Mouse (Mus musculus) heart, adult 2 months (tissue): ENCODE measurements around the gene Drd1. TPM values are rescaled to one million over a fixed set of nuclear protein-coding genes. Genes with fewer than 3 reads are reported as not detected.

Experiments
- DNase-seq, 2 experiments: peaks; one replicate each; pipeline ENCODE4 v3.0.0; 2021
- H3K27ac ChIP-seq: fragments of 200-600 bp; 2 replicates; pipeline ENCODE4 v1.8.1; 2022
- H3K27me3 ChIP-seq: fragments of 200-500 bp; 2 replicates; pipeline ENCODE4 v1.6.1; 2012; ENCODE audit warnings: mild to moderate bottlenecking, low read length, inconsistent platforms, mixed read lengths; ENCODE audit not compliant: control insufficient read depth, insufficient read depth
- H3K36me3 ChIP-seq: fragments of 200-500 bp; 2 replicates; pipeline ENCODE4 v1.6.1; 2012; ENCODE audit warnings: low read length, inconsistent platforms; ENCODE audit not compliant: control insufficient read depth, insufficient read depth
- H3K4me1 ChIP-seq: fragments of 200-500 bp; 2 replicates; pipeline ENCODE4 v1.6.1; 2011; ENCODE audit warnings: low read length; ENCODE audit not compliant: control insufficient read depth, insufficient read depth
- H3K4me3 ChIP-seq: fragments of 200-600 bp; 2 replicates; pipeline ENCODE4 v1.8.1; 2022
- H3K79me2 ChIP-seq: fragments of 200-500 bp; replicated peaks from 2 replicates; pipeline ENCODE4 v1.6.1; 2012; ENCODE audit warnings: mild to moderate bottlenecking, inconsistent platforms, low read length, moderate library complexity, mixed read lengths; ENCODE audit not compliant: control insufficient read depth, insufficient read depth
- H3K9ac ChIP-seq: fragments of 200-500 bp; 2 replicates; pipeline ENCODE4 v1.6.1; 2012; ENCODE audit warnings: low read depth, mild to moderate bottlenecking, control low read depth, inconsistent platforms, low read length, mixed read lengths
- CTCF ChIP-seq: fragments of 200-600 bp; IDR thresholded peaks from 2 replicates; pipeline ENCODE4 v1.8.1; 2022; ENCODE audit warnings: antibody characterized with exemption, mild to moderate bottlenecking, moderate library complexity
- EP300 ChIP-seq: fragments of 200-500 bp; IDR thresholded peaks from 2 replicates; pipeline ENCODE4 v1.6.1; 2011; ENCODE audit warnings: low read depth, low read length, control low read depth; ENCODE audit not compliant: insufficient read depth
- POLR2A ChIP-seq: fragments of 200-500 bp; IDR thresholded peaks from 2 replicates; pipeline ENCODE4 v1.6.1; 2011; ENCODE audit warnings: mild to moderate bottlenecking, low read depth, low read length, control low read depth; ENCODE audit not compliant: insufficient read depth
- WGBS: fragments of 180-500 bp; shearing (Covaris S2); methylation state at CpG from one replicate; pipeline ENCODE4 v1.1.7; 2018; 5-methylcytosine and 5-hydroxymethylcytosine counted together
- intact Hi-C: fragments of 180-260 bp; cut with DNase I; formaldehyde crosslinking; loops from one replicate; pipeline ENCODE4 v1.15.1; 2025
- long read RNA-seq: library from polyadenylated mRNA; stranded (forward); transcript quantifications from one replicate; pipeline ENCODE4 v2.0.0, GENCODE M21; 2021
- polyA plus RNA-seq: library from polyadenylated mRNA; depleted of rRNA; stranded (reverse); fragments of >200 nt; gene quantifications from 2 replicates; pipeline ENCODE4 v1.2.3, GENCODE M21; 2012; rRNA removed
- total RNA-seq, 2 experiments: library from RNA; stranded (reverse); gene quantifications; 2 replicates each; pipeline ENCODE4 v1.2.3; 2021

Drd1 gene
- total RNA-seq (under 1 TPM; 0.05 to 0.30 TPM), polyA plus RNA-seq (0.12 and 0.27 TPM in 2 replicates)
- long read RNA-seq, partial matches to known transcripts: 0 of 1 reads
- long read RNA-seq, other reads (novel, unspliced or antisense): 0 of 1 reads

GRCm38 (mm10) chr13:54055448-54055861 lies at the start of gene Drd1:
Gene Drd1, minus strand, starts transcription at chr13:54055705.
- H3K4me3 ChIP-seq: peak within 1 kb of the TSS; percentile 41
- DNase-seq: peak; percentile 63 to 76
- intact Hi-C loops: loop anchor here (1.0 kb wide), 1 partner anchor 243 kb away; no protein-coding TSS in a partner anchor
- H3K36me3 ChIP-seq: no peaks in the 10 kb centered on the region
- peaks cover 3% of the 10 kb centered on the region; the same call in 1 of the 2 replicates for H3K27me3 ChIP-seq
- peak within 1 kb of the TSS; percentile 23; the same call in 1 of the 2 replicates for H3K27ac ChIP-seq
- H3K79me2 ChIP-seq: no peaks in the 10 kb centered on the region
- under 1% methylated on average over 31 of the region's 31 CpGs for WGBS
- no peaks in the 10 kb centered on the region for H3K4me1 ChIP-seq
- TF ChIP-seq CTCF (peak; percentile 95), POLR2A (no peak), EP300 (no peak)
- H3K9ac ChIP-seq: peak within 1 kb of the TSS; percentile 59

DNA sequence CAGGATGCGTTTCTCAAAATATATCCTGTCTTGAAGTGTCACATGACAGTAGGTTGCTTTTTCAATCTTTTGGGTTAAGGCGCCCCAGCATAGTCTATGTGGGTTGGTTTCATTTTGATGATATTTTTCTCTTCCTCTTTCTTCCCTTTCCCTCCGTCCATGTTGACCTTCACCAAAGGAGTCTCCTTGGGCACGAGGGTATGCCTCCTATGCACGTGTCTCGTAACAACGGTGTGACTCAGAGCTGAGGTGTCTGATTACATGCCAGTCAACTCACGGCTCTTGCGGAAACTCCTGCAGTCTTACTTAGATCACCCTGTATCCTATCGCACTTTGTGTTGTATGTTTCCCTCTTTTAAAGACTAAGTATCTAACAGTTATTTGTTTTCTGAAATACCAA lies 48.4 kb upstream of the Drd1 start:
- 77% methylated on average over 10 of the region's 10 CpGs for WGBS
- peaks cover 4% of the 10 kb centered on the region for H3K36me3 ChIP-seq
- DNase-seq: no peak

GRCm38 (mm10) chr13:54103271-54103670 lies 47.8 kb upstream of the Drd1 start:
- 58% methylated on average over 3 of the region's 3 CpGs for WGBS
- intact Hi-C loops: no loop called here
- peaks cover 4% of the 10 kb centered on the region for H3K36me3 ChIP-seq

More for the DNA sequence above, 48.4 kb upstream of the Drd1 start:
- no peak overlapping the region for H3K27ac ChIP-seq
- intact Hi-C loops: no loop called here
- no peaks in the 10 kb centered on the region for H3K79me2 ChIP-seq
- TF ChIP-seq CTCF (no peak), EP300 (no peak), POLR2A (no peak)
- peaks cover 5% of the 10 kb centered on the region for H3K4me1 ChIP-seq
- no peak overlapping the region for H3K4me3 ChIP-seq
- no peaks in the 10 kb centered on the region for H3K27me3 ChIP-seq
- no peak overlapping the region for H3K9ac ChIP-seq

GRCm38 (mm10) chr13:54102061-54102460 lies 46.6 kb upstream of the Drd1 start:
- WGBS: 95% methylated on average over 3 of the region's 3 CpGs
- no peak overlapping the region for H3K27ac ChIP-seq

More at GRCm38 (mm10) chr13:54103271-54103670, 47.8 kb upstream of the Drd1 start:
- TF ChIP-seq CTCF (no peak), POLR2A (no peak), EP300 (no peak)
- Histone ChIP-seq H3K27ac (no peak overlapping the region), H3K79me2 (no peaks in the 10 kb centered on the region), H3K4me1 (peaks cover 5% of the 10 kb centered on the region), H3K9ac (no peak overlapping the region), H3K4me3 (no peak overlapping the region), H3K27me3 (no peaks in the 10 kb centered on the region)
- DNase-seq: no peak

DNA sequence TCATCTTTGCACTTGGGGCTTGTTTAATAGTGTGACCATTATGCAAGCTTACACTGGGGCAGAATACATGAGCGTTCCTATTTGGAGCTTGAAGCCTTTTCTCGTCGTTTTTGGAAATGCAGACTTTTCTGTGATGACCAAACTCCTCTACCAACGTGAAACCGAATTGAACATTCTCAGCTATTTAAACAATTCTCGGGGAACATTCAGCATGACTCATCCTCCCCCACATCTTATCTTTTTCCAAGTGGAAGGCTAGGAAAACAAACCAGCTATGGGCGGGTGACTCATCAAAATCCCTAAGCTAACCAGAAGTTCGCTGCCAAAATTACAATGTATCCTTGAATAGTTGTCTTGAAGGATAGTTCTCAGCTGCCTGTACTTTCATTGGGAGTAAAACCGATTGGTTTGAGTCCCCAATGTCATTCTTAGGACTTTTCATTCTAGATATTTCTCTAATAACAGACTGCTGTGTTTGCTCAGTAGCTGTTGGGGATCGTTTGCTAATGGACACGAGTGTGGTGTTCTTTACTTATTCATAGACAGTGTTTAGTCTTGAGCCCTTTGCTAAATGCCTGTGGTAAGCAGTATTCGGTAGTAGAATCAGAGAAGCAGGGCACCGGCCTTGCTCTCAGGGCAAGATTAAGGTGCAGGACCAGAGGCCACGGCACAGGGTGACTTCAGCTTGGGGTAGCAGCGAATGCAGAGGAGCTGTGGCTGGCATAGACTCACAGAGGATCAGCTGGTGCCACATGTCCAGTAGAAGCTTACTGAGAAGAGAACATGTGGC lies 45.7 kb upstream of the Drd1 start:
- intact Hi-C loops: no loop called here
- H3K9ac ChIP-seq: no peak overlapping the region
- H3K4me1 ChIP-seq: peaks cover 5% of the 10 kb centered on the region
- WGBS: 41% methylated on average over 15 of the region's 15 CpGs
- H3K36me3 ChIP-seq: peaks cover 4% of the 10 kb centered on the region
- no peaks in the 10 kb centered on the region for H3K79me2 ChIP-seq
- peak overlapping the region; percentile 55 for H3K27ac ChIP-seq
- no peak overlapping the region for H3K4me3 ChIP-seq
- H3K27me3 ChIP-seq: no peaks in the 10 kb centered on the region
- TF ChIP-seq POLR2A: no peak
- TF ChIP-seq EP300: no peak
- TF ChIP-seq CTCF: no peak
- peak in 1 of 2 experiments; percentile 42 for DNase-seq

More at GRCm38 (mm10) chr13:54102061-54102460, 46.6 kb upstream of the Drd1 start:
- Histone ChIP-seq H3K79me2 (no peaks in the 10 kb centered on the region), H3K9ac (no peak overlapping the region), H3K36me3 (peaks cover 4% of the 10 kb centered on the region), H3K27me3 (no peaks in the 10 kb centered on the region), H3K4me3 (no peak overlapping the region), H3K4me1 (peaks cover 5% of the 10 kb centered on the region)
- TF ChIP-seq POLR2A (no peak), EP300 (no peak), CTCF (no peak)
- intact Hi-C loops: no loop called here
- no peak for DNase-seq

DNA sequence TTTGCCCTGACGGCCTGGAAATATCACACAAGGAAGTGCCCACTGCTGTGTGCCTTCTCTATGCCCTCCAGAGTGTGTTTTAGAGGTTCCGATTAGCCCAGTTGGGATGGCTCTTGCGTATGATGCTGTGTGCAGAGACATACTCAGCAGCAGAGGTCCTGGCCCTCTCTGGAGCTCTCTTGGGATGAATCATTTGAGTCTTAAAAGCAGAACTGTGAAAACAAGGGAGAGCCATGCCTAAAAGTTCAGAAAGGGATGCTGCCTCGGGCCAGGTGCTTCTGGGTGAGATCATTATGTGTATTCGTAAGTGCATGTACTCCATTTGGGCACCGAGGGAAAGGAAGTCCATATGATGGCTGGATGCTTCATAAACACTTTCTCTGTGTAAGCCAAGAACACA lies 42.3 kb upstream of the Drd1 start:
- no peak overlapping the region for H3K9ac ChIP-seq
- H3K79me2 ChIP-seq: no peaks in the 10 kb centered on the region
- DNase-seq: no peak
- no peaks in the 10 kb centered on the region for H3K27me3 ChIP-seq
- H3K36me3 ChIP-seq: peaks cover 4% of the 10 kb centered on the region
- intact Hi-C loops: no loop called here
- no peak for TF ChIP-seq EP300
- no peak for TF ChIP-seq POLR2A
- no peak for TF ChIP-seq CTCF
- peaks cover 6% of the 10 kb centered on the region for H3K4me1 ChIP-seq
- no peak overlapping the region for H3K27ac ChIP-seq
- 87% methylated on average over 6 of the region's 6 CpGs for WGBS
- H3K4me3 ChIP-seq: no peak overlapping the region
